Mouse (Mus musculus): ENCODE measurements at regions not wholly inside any gene's neighbourhood (a gene's known extent, or its start where the extent isn't known, plus 50 kb on each side); places are given as distances from the start of the nearest gene placed in this dataset.
A peak's percentile ranks its signal among the peaks of the same experiment; 100 is the strongest.
"Not testable (repeated sequence)": the region's sequence is repeated elsewhere in the genome, so short reads cannot be mapped to it uniquely, and the experiment has no call there.

DNA sequence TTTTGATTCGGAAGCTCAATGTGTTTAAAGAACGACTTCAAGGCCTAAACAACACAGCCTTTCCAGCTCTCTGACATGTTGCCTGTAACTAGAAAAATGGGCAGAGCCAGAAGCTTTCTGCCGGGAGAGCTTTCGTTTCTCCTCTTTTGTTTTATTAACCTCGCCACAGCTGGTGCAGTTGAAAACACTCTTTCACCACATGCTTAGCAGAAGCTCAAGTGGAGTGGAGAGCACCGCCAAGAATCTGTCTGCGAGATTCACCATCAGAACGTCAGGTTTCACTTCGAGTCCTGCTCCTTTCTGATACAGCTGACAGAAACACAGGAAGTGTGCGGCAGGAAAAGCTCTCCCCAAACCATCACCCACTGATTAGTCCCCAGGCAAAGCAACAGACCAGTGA lies 100.1 kb downstream of the Rps12 start:
- TF ChIP-seq POLR2A (IDR thresholded peaks at IDR 0.05; ENCODE audit: borderline replicate concordance, extremely low read depth, insufficient read depth, insufficient read length, poor library complexity, severe bottlenecking) (no peak), CTCF (IDR thresholded peaks at IDR 0.05; ENCODE audit: borderline replicate concordance, extremely low read depth, insufficient read depth, insufficient read length) (no peak)
- DNase-seq (ENCODE audit: low read depth) = peak; percentile 70

- DNase-seq (ENCODE audit: low read depth) = no peak
- TF ChIP-seq CTCF (IDR thresholded peaks at IDR 0.05; ENCODE audit: borderline replicate concordance, extremely low read depth, insufficient read depth, insufficient read length) (no peak), POLR2A (IDR thresholded peaks at IDR 0.05; ENCODE audit: borderline replicate concordance, extremely low read depth, insufficient read depth, insufficient read length, poor library complexity, severe bottlenecking) (no peak)
These were observed 104.0 kb downstream of the Rps12 start for GRCm38 (mm10) chr10:23683078-23683477.

- DNase-seq (ENCODE audit: low read depth) = peak; percentile 31
These were observed 111.2 kb downstream of the Rps12 start for GRCm38 (mm10) chr10:23675911-23676310.

GRCm38 (mm10) chr10:23674633-23675515 lies 112.2 kb downstream of the Rps12 start:
- peak; percentile 97 for DNase-seq (ENCODE audit: low read depth)
- no peak for TF ChIP-seq CTCF (IDR thresholded peaks at IDR 0.05; ENCODE audit: borderline replicate concordance, extremely low read depth, insufficient read depth, insufficient read length)
- TF ChIP-seq POLR2A (IDR thresholded peaks at IDR 0.05; ENCODE audit: borderline replicate concordance, extremely low read depth, insufficient read depth, insufficient read length, poor library complexity, severe bottlenecking) = no peak

More at GRCm38 (mm10) chr10:23675911-23676310, 111.2 kb downstream of the Rps12 start:
- TF ChIP-seq POLR2A (IDR thresholded peaks at IDR 0.05; ENCODE audit: borderline replicate concordance, extremely low read depth, insufficient read depth, insufficient read length, poor library complexity, severe bottlenecking) = no peak
- TF ChIP-seq CTCF (IDR thresholded peaks at IDR 0.05; ENCODE audit: borderline replicate concordance, extremely low read depth, insufficient read depth, insufficient read length) = no peak

GRCm38 (mm10) chr10:23672296-23672695 lies 114.8 kb downstream of the Rps12 start:
- DNase-seq (ENCODE audit: low read depth) = no peak
- TF ChIP-seq CTCF (IDR thresholded peaks at IDR 0.05; ENCODE audit: borderline replicate concordance, extremely low read depth, insufficient read depth, insufficient read length) (no peak), POLR2A (IDR thresholded peaks at IDR 0.05; ENCODE audit: borderline replicate concordance, extremely low read depth, insufficient read depth, insufficient read length, poor library complexity, severe bottlenecking) (no peak)

- peak; percentile 36 for DNase-seq (ENCODE audit: low read depth)
- TF ChIP-seq POLR2A (IDR thresholded peaks at IDR 0.05; ENCODE audit: borderline replicate concordance, extremely low read depth, insufficient read depth, insufficient read length, poor library complexity, severe bottlenecking) (no peak), CTCF (IDR thresholded peaks at IDR 0.05; ENCODE audit: borderline replicate concordance, extremely low read depth, insufficient read depth, insufficient read length) (peak; percentile 52; the same call in 1 of the 2 replicates)
These were observed 115.6 kb downstream of the Rps12 start for GRCm38 (mm10) chr10:23671494-23671893.

DNA sequence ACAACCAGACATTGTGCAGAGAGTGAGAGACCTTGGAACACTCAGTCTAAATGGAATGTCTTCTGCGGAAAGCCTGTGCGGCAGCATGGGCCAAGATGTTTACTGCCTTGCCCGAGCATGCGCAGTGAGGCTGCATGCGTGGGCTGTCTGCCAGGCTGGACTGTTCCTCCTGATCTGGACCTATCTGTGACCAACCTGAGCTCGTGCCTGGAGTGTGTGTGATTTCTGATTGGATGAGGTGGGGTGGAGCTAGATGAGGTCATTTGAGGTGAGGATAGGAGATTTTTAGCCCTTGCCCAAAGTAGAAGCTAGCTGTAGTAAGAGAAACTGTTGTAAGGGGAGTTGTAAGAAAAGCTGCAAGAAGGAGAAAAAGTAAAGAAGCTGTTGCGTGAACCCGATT lies 121.2 kb downstream of the Rps12 start:
- DNase-seq (ENCODE audit: low read depth) = not testable (repeated sequence)

DNA sequence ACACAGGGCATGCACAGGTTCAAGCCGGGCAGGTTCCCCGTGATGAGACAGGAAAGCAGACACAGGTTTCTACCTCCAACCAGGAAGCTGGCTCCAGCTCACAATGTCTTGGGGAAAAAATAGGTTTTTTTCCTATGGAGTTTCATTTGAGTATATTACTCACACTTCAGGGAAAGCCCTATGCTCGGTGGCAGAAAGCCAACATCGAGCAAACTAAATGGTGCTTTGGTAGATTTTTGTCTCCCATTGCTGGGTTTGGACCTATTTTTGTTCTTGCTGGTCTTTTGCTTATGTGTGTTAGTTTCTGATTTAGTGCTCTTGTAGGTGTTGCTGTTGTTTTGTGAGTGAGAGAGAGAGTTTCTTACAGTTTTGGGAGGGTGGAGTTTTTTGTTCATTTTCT lies 160.9 kb downstream of the Rps12 start:
- DNase-seq (ENCODE audit: low read depth) = no peak
- TF ChIP-seq CTCF (IDR thresholded peaks at IDR 0.05; ENCODE audit: borderline replicate concordance, extremely low read depth, insufficient read depth, insufficient read length) (no peak), POLR2A (IDR thresholded peaks at IDR 0.05; ENCODE audit: borderline replicate concordance, extremely low read depth, insufficient read depth, insufficient read length, poor library complexity, severe bottlenecking) (no peak)

DNA sequence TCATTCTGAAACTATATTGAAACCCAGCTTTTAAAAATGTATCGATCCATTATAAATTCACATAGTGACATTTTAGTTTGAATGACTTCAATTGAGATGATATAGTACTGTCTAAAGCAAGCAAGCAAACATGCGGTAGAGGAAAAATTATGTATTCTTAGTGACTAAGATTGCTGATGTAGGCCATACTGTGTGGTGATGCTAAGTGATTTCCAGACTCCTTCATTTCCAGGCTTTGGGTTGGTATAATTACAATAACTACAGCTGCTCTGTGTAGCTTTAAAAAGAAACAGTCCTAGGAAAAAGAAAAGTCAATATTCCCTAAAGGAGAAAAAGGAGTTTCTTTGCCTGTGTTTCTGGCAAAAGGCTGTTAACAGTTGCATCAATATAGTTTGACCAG lies 175.0 kb downstream of the Rps12 start:
- DNase-seq (ENCODE audit: low read depth) = no peak
- TF ChIP-seq CTCF (IDR thresholded peaks at IDR 0.05; ENCODE audit: borderline replicate concordance, extremely low read depth, insufficient read depth, insufficient read length) (no peak), POLR2A (IDR thresholded peaks at IDR 0.05; ENCODE audit: borderline replicate concordance, extremely low read depth, insufficient read depth, insufficient read length, poor library complexity, severe bottlenecking) (no peak)

- TF ChIP-seq POLR2A (IDR thresholded peaks at IDR 0.05; ENCODE audit: borderline replicate concordance, extremely low read depth, insufficient read depth, insufficient read length, poor library complexity, severe bottlenecking) (no peak), CTCF (IDR thresholded peaks at IDR 0.05; ENCODE audit: borderline replicate concordance, extremely low read depth, insufficient read depth, insufficient read length) (peak; percentile 70; the same call in 1 of the 2 replicates)
- DNase-seq (ENCODE audit: low read depth) = peak; percentile 81
These were observed 175.9 kb downstream of the Rps12 start for GRCm38 (mm10) chr10:23611183-23611582.

DNA sequence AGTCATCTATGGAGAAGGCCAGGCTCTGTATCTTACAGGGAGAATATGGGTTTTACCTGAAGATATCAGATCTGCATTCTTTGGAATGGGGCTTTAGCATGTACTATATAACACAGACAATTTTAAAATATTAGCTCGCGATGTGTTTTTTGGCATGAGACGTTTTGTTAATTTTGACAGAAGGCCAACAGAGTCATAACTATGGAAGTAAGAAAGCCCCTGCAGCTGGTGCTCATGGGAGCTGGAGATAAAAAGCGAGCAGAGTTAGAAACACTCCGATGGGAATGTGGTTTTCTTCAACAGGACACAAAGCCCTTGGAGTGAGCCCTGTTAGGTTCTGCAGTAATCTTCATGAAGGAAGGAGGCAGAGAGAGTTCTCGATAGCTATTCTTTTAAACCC lies 176.6 kb downstream of the Rps12 start:
- TF ChIP-seq POLR2A (IDR thresholded peaks at IDR 0.05; ENCODE audit: borderline replicate concordance, extremely low read depth, insufficient read depth, insufficient read length, poor library complexity, severe bottlenecking) = no peak
- TF ChIP-seq CTCF (IDR thresholded peaks at IDR 0.05; ENCODE audit: borderline replicate concordance, extremely low read depth, insufficient read depth, insufficient read length) = no peak
- no peak for DNase-seq (ENCODE audit: low read depth)

GRCm38 (mm10) chr10:23610046-23610445 lies 177.0 kb downstream of the Rps12 start:
- peak; percentile 80 for DNase-seq (ENCODE audit: low read depth)
- TF ChIP-seq POLR2A (IDR thresholded peaks at IDR 0.05; ENCODE audit: borderline replicate concordance, extremely low read depth, insufficient read depth, insufficient read length, poor library complexity, severe bottlenecking) (no peak), CTCF (IDR thresholded peaks at IDR 0.05; ENCODE audit: borderline replicate concordance, extremely low read depth, insufficient read depth, insufficient read length) (no peak)

All from brain, embryonic 14.5 days (tissue).